Mouse (Mus musculus) ZHBTc4 (cell line): ENCODE data around the gene Ptprk.
A peak's percentile ranks its signal among the peaks of the same experiment; 100 is the strongest.

Experiments used
- DNase-seq: peaks from one replicate; pipeline ENCODE4 v3.0.0-alpha.2; 2011; ENCODE audit warnings: low read depth, low spot score

Gene Ptprk

GRCm38 (mm10) chr10:28112826-28113589, 38.4 kb downstream of the Ptprk start:
- DNase-seq: no peak

DNA sequence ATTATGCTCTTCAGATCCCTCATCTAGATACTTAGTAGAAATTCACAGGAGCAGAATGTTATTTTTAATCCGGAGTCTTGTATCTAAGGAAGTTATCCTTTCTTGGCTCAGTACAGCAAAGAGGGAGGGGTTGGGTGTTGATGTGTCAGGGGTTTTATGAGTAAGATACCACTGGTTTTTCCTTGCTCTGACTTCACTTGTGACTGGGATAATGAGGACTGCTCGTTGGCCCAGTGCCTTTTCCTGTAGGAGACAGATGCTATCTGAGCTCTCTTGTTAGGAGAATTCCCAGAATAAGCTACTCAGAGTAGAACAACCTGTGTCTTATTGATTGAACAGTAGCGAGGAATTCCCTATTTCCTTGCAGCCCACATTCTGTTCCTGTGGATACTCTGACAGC, 39.3 kb downstream of the Ptprk start:
- no peak for DNase-seq

DNA sequence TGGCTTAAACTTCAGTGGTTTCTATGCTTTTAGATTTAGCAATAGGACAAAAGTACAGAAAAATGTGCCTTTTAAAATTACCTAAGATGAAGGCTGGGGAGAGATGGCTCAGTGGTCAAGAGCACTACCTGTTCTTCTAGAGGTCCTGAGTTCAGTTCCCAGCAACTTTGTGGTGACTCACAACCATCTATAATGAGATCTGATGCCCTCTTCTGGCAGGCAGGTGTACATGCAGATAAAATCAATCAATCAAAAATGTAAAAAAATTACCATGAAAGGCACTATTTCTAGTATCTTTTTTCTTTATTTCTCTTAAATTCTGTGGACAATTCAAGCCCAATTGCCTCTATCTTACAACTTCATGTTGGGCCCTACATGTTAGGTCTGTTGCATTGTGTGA, 42.4 kb downstream of the Ptprk start:
- DNase-seq: no peak

GRCm38 (mm10) chr10:28118783-28119365, 44.3 kb downstream of the Ptprk start:
- DNase-seq: no peak

DNA sequence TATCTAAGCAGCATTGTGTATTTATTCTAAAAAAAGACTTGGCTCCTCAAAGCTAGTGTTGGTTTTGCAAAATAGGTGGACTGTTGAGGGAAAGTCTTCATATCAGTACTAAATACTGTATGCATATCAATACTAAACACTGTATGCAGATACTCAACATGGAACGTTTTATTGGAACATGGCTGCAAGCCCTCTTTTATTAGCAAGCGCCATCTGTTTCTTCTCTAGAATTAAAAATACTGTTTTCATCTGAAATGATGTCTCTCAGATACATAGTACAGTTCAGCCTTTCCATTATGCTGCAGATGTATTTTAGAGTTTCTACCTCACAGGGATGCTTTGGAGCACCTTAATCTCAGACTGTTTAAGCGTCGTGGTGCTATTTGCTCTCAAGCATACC, 49.3 kb downstream of the Ptprk start:
- DNase-seq: no peak

DNA sequence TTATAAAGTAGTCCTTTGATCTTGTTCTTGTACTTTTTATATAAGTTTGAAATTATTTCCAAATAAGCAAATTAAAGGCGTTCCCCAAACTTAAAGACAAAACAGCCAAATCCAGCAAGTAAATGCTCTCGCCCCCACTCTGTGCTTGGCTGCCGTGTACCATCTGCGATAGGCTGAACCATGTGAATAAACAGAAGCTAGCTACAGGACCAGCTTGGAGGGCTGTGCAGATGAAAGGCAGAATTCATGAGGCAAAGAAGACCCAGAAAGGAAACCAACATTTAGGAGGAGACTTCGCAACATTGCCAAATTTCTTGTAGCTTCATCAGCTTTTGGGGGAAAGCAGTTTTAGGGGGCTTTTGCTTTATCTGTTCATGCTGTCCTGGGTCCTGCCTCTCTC, 53.4 kb downstream of the Ptprk start:
- no peak for DNase-seq

DNA sequence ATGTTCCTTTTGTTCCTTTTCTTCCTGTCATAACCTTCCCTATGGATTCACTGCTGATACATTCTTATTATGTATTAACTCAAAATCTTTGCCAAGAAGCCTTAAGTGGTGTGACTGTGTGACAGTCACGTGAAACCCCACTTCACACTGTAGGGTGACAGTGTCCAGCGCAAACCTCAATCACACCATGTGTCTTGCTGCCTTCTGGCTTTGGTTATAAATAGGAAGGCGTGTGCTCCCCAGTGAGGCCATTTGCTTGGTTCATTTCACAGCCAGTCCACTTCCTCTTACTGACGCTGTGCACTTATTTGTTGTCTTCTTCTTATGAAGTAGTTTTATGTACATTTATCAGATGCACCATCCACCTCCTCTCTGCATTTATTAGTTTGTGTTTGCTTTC, 53.8 kb downstream of the Ptprk start:
- DNase-seq: no peak

DNA sequence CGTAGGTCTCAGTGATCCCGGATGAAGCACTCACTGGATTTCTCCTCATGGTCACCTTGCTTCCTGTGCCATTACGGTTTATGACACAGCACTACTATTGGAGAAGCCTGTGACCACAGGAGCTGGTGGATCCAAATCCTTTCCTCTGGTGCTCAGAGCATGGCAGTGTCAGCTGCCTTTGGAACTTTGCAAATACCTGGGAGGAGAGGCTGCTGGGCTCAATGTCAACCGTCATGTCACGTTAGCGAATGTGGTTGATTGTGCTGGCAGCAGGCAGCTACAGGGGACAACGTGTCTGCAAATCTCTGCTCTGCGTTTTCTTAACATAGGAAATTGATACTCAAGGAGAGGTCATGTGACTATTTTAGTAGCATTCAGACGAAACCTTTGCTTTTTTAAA, 55.8 kb downstream of the Ptprk start:
- DNase-seq: no peak

- DNase-seq: no peak
These were observed 59.1 kb downstream of the Ptprk start for GRCm38 (mm10) chr10:28133770-28134169.

DNA sequence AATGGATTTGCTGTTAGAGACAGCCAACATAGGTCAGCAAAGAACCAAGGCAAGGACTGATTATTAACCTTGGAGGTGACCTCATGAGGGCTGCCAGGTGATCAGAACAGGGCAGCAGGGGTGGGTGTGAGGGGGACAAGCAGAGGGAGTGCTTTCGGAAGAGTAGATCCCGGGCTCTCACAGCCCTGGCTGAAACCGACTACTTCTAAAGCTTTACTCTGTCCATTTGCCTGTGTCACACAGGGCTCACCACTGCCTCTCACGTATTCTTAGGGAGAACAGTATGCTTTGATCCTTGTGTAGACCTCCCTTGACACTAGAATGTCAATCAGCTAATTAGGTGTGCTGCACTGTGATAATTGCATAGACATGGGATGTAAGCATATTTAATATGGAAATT, 63.8 kb downstream of the Ptprk start:
- DNase-seq: no peak

- DNase-seq: no peak
These were observed 69.8 kb downstream of the Ptprk start for GRCm38 (mm10) chr10:28144459-28144858.

- no peak for DNase-seq
These were observed 70.7 kb downstream of the Ptprk start for GRCm38 (mm10) chr10:28145326-28145725.

GRCm38 (mm10) chr10:28155688-28156685, 81.4 kb downstream of the Ptprk start:
- DNase-seq: no peak

DNA sequence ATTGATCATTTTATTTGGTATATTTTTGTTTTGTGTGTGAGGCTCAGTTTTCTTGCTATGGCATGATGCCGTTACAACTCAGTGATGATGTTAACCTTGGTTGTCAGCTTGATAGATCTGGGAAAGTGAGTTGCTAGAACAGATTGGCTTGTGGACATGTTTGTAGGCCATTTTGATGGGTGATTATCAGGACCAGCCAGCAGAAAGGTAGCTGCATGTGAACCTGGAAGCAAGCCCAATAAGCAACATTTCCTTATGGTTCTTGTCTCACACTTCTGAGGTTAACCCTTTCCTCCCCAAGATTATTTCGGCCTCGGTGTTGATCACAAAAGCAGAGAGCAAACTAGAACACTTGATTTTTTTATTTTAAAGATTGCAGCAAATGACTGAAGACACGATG, 85.1 kb downstream of the Ptprk start:
- DNase-seq: no peak

GRCm38 (mm10) chr10:28161306-28161705, 86.7 kb downstream of the Ptprk start:
- no peak for DNase-seq

- DNase-seq: no peak
These were observed 89.6 kb downstream of the Ptprk start for GRCm38 (mm10) chr10:28164250-28164649.

GRCm38 (mm10) chr10:28164746-28165145, 90.1 kb downstream of the Ptprk start:
- no peak for DNase-seq

GRCm38 (mm10) chr10:28166610-28167009, 92.0 kb downstream of the Ptprk start:
- DNase-seq: no peak

DNA sequence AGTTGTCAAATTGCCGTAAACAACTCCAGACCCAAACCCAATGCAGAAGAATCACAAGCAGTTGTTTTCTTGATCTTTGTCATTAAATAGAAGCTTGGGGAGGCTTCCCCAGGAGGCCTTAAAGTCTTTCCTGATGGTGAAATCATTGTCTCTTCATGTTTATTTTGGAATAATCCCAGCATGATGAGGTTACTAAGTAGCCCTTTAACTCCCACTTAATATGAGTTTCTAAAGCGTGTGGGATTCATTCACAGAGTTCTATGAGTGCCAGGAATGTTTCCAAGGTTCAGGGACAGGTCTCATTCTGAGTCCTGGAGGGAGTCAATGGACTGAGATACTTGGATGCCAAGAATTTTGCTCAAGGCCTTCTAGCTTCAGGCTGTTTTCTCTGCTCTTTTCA, 92.5 kb downstream of the Ptprk start:
- DNase-seq: no peak

DNA sequence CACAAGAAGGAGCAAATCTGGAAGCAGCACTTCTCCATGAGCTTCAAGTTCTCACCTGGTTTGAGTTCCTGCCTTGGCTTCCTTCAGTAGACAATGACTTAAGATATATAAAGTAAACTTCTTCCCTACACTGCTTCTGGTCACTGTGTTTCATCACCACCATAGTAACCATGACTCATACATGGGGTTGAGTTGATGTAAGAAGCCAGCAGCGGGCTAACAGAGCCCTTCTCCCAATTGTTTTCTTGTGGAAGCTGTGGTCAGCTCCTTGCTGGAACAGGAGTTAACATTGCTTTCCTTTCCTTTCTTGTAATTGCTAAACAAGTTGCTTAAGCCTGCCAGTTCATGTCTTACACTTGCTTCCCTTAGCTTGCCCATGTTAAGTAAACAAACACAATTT, 96.6 kb downstream of the Ptprk start:
- DNase-seq: no peak

DNA sequence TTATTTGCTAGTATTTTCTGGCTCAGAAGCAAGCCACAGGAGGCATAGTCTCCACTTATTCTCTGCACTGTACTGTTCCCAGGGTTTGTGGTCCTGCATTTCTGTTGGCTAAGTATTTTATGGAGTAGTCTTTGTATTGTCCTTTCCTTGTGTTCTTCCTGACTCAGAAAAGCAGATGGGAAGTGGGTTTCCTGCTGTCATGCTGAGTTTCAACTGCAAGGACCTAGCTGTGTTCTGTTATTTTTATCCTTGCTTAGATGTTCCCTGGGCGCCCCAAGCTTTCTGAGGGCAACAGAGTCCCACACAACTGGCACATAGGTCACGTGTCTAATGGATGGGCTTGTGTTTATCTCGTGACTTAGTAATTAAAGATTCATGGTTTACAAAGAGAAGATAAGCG, 104.3 kb downstream of the Ptprk start:
- peak; percentile 10 for DNase-seq

DNA sequence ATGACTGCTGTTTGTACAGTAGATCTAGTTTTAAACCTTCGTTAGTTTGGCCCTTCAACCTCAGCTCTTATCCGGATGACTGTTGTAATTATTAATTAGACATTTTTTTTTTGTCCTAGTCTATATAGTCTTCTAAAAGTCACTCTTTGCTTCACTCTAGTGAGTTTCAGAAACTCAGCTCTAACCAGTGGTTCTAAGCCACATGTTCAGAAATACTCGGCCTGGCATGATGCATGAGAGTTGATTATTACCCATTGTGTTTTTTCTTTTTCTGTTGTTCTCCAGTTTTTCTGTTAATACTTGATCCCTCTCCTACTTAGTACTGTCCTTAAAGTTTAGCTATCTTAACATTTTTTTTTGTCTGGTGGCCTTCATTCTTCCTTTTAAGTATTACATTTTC, 107.5 kb downstream of the Ptprk start:
- DNase-seq: no peak
